Mouse (Mus musculus) hindbrain, embryonic 15.5 days (tissue): Measurements from ENCODE around the gene Klf9. TPM values are rescaled to one million over a fixed set of nuclear protein-coding genes. Genes with fewer than 3 reads are reported as not detected.

Experiments
- ATAC-seq: fragments of 200-750 bp; cut with Nextera tagmentation; 2 replicates; pipeline ENCODE4 v1.8.0; 2017; ENCODE audit warnings: low read depth, moderate number of reproducible peaks, moderate TSS enrichment; ENCODE audit not compliant: low FRiP score
- H3K27ac ChIP-seq: fragments of 300-500 bp; sonication (generic); replicated peaks from 2 replicates; pipeline ENCODE4 v1.5.1; 2015; ENCODE audit warnings: mild to moderate bottlenecking, inconsistent platforms
- H3K27me3 ChIP-seq: fragments of 300-500 bp; sonication (generic); 2 replicates; pipeline ENCODE4 v1.6.1; 2015; ENCODE audit warnings: control low read depth, inconsistent platforms
- H3K36me3 ChIP-seq: fragments of 300-500 bp; sonication (generic); 2 replicates; pipeline ENCODE4 v1.6.1; 2015; ENCODE audit warnings: control low read depth, inconsistent platforms
- H3K4me1 ChIP-seq: fragments of 300-500 bp; sonication (generic); replicated peaks from 2 replicates; pipeline ENCODE4 v1.6.1; 2015; ENCODE audit warnings: control low read depth, inconsistent platforms
- H3K4me2 ChIP-seq: fragments of 300-500 bp; sonication (generic); 2 replicates; pipeline ENCODE4 v1.6.1; 2015; ENCODE audit warnings: moderate library complexity, mild to moderate bottlenecking, inconsistent platforms
- H3K4me3 ChIP-seq: fragments of 300-500 bp; sonication (generic); 2 replicates; pipeline ENCODE4 v1.5.1; 2015; ENCODE audit warnings: mild to moderate bottlenecking, inconsistent platforms
- H3K9ac ChIP-seq: fragments of 300-500 bp; sonication (generic); 2 replicates; pipeline ENCODE4 v1.6.1; 2015; ENCODE audit warnings: inconsistent platforms
- H3K9me3 ChIP-seq: fragments of 300-500 bp; sonication (generic); 2 replicates; pipeline ENCODE4 v1.6.1; 2016; ENCODE audit warnings: control low read depth, inconsistent platforms
- WGBS: fragments of 180-500 bp; shearing (Covaris S2); methylation state at CpG from one replicate; pipeline ENCODE4 v1.1.7; 2015; 5-methylcytosine and 5-hydroxymethylcytosine counted together
- polyA plus RNA-seq: library from polyadenylated mRNA; unstranded; fragments of >200 nt; fragmentation: Nextera tagmentation; extraction: Ambion mirVana; gene quantifications from 2 replicates; pipeline ENCODE4 v1.2.1, GENCODE M21; 2015

Klf9 gene
- polyA plus RNA-seq, 1 experiment from 2014 or later = 5.0 TPM

- WGBS = 39% methylated on average over 7 of the region's 7 CpGs
- Histone ChIP-seq H3K9ac (no peak overlapping the region), H3K4me1 (peaks cover 34% of the 10 kb centered on the region), H3K27me3 (peaks cover 49% of the 10 kb centered on the region), H3K4me2 (no peak overlapping the region), H3K36me3 (no peaks in the 10 kb centered on the region), H3K9me3 (no peaks in the 10 kb centered on the region), H3K27ac (no peak overlapping the region), H3K4me3 (no peak overlapping the region)
- no peak for ATAC-seq
Measured at GRCm38 (mm10) chr19:23132720-23133426, 8.2 kb upstream of the Klf9 start.

GRCm38 (mm10) chr19:23133427-23134094 lies 7.5 kb upstream of the Klf9 start:
- Histone ChIP-seq H3K4me3 (peak overlapping the region; percentile 43), H3K27me3 (peaks cover 54% of the 10 kb centered on the region), H3K9ac (no peak overlapping the region), H3K9me3 (no peaks in the 10 kb centered on the region), H3K4me1 (peaks cover 34% of the 10 kb centered on the region), H3K4me2 (peak overlapping the region; percentile 92), H3K27ac (no peak overlapping the region), H3K36me3 (no peaks in the 10 kb centered on the region)
- ATAC-seq = no peak; the same call in 1 of the 2 replicates
- WGBS = 10% methylated on average over 9 of the region's 9 CpGs

GRCm38 (mm10) chr19:23134095-23134440 lies 7.0 kb upstream of the Klf9 start:
- Histone ChIP-seq H3K4me2 (peak overlapping the region; percentile 92), H3K36me3 (no peaks in the 10 kb centered on the region), H3K9ac (no peak overlapping the region), H3K27me3 (peaks cover 54% of the 10 kb centered on the region), H3K4me3 (peak overlapping the region; percentile 43), H3K27ac (no peak overlapping the region), H3K9me3 (no peaks in the 10 kb centered on the region), H3K4me1 (peaks cover 34% of the 10 kb centered on the region)
- peak; percentile 40; the same call in 1 of the 2 replicates for ATAC-seq
- WGBS = 1% methylated on average over 14 of the region's 14 CpGs

- Histone ChIP-seq H3K4me2 (peak overlapping the region; percentile 92), H3K4me1 (peaks cover 34% of the 10 kb centered on the region), H3K9me3 (no peaks in the 10 kb centered on the region), H3K27ac (no peak overlapping the region), H3K9ac (peak overlapping the region; percentile 34), H3K27me3 (peaks cover 55% of the 10 kb centered on the region), H3K36me3 (no peaks in the 10 kb centered on the region), H3K4me3 (peak overlapping the region; percentile 43)
- ATAC-seq = peak; percentile 46; the same call in 1 of the 2 replicates
- under 1% methylated on average over 47 of the region's 47 CpGs for WGBS
Measured at GRCm38 (mm10) chr19:23134441-23135301, 6.4 kb upstream of the Klf9 start.

- Histone ChIP-seq H3K27me3 (peaks cover 57% of the 10 kb centered on the region), H3K27ac (peak overlapping the region; percentile 16; the same call in 1 of the 2 replicates)
- ATAC-seq = peak; percentile 35; the same call in 1 of the 2 replicates
Measured at GRCm38 (mm10) chr19:23135349-23136201, 5.5 kb upstream of the Klf9 start.

GRCm38 (mm10) chr19:23136202-23136850 lies 4.7 kb upstream of the Klf9 start:
- no peak for ATAC-seq
- peak overlapping the region; percentile 16; the same call in 1 of the 2 replicates for H3K27ac ChIP-seq
- 1% methylated on average over 27 of the region's 27 CpGs for WGBS
- H3K4me2 ChIP-seq = peak overlapping the region; percentile 92
- H3K36me3 ChIP-seq = no peaks in the 10 kb centered on the region
- H3K27me3 ChIP-seq = peaks cover 57% of the 10 kb centered on the region
- H3K4me3 ChIP-seq = peak overlapping the region; percentile 43
- peak overlapping the region; percentile 34; the same call in 1 of the 2 replicates for H3K9ac ChIP-seq
- no peaks in the 10 kb centered on the region for H3K9me3 ChIP-seq
- peaks cover 38% of the 10 kb centered on the region for H3K4me1 ChIP-seq

More at GRCm38 (mm10) chr19:23135349-23136201, 5.5 kb upstream of the Klf9 start:
- H3K4me3 ChIP-seq = peak overlapping the region; percentile 43
- WGBS = under 1% methylated on average over 55 of the region's 55 CpGs
- H3K36me3 ChIP-seq = no peaks in the 10 kb centered on the region
- peak overlapping the region; percentile 34 for H3K9ac ChIP-seq
- H3K9me3 ChIP-seq = no peaks in the 10 kb centered on the region
- H3K4me1 ChIP-seq = peaks cover 37% of the 10 kb centered on the region
- H3K4me2 ChIP-seq = peak overlapping the region; percentile 92

- no peak overlapping the region for H3K4me2 ChIP-seq
- H3K36me3 ChIP-seq = no peaks in the 10 kb centered on the region
- no peak overlapping the region for H3K9ac ChIP-seq
- H3K9me3 ChIP-seq = no peaks in the 10 kb centered on the region
- 67% methylated on average over 2 of the region's 2 CpGs for WGBS
- H3K4me1 ChIP-seq = peaks cover 48% of the 10 kb centered on the region
- no peak for ATAC-seq
- H3K27me3 ChIP-seq = peaks cover 56% of the 10 kb centered on the region
- no peak overlapping the region for H3K4me3 ChIP-seq
- H3K27ac ChIP-seq = no peak overlapping the region
Measured at GRCm38 (mm10) chr19:23137295-23137694, 3.7 kb upstream of the Klf9 start.

- WGBS = 49% methylated on average over 12 of the region's 12 CpGs
- Histone ChIP-seq H3K9me3 (no peaks in the 10 kb centered on the region), H3K4me2 (peak overlapping the region; percentile 98), H3K27me3 (peaks cover 52% of the 10 kb centered on the region), H3K36me3 (no peaks in the 10 kb centered on the region), H3K9ac (0 out of 2 replicates have a peak overlapping the region, but pooled peaks have one; percentile 2), H3K4me1 (peaks cover 40% of the 10 kb centered on the region), H3K4me3 (peak overlapping the region; percentile 63), H3K27ac (no peak overlapping the region)
- ATAC-seq = no peak
Measured at GRCm38 (mm10) chr19:23139756-23140470, 1.1 kb upstream of the Klf9 start.

GRCm38 (mm10) chr19:23141391-23142281 lies 610 bp downstream of the Klf9 start:
- Histone ChIP-seq H3K4me2 (peak overlapping the region; percentile 98), H3K4me1 (peaks cover 27% of the 10 kb centered on the region), H3K4me3 (peak overlapping the region; percentile 63), H3K9ac (peak overlapping the region; percentile 55), H3K27me3 (peaks cover 38% of the 10 kb centered on the region), H3K9me3 (no peaks in the 10 kb centered on the region), H3K36me3 (no peaks in the 10 kb centered on the region), H3K27ac (peak overlapping the region; percentile 81)
- peak; percentile 7; the same call in 1 of the 2 replicates for ATAC-seq
- under 1% methylated on average over 63 of the region's 94 CpGs for WGBS
